Mouse (Mus musculus): ENCODE measurements at regions not wholly inside any gene's neighbourhood (a gene's known extent, or its start where the extent isn't known, plus 50 kb on each side); places are given as distances from the start of the nearest gene placed in this dataset.

DNA sequence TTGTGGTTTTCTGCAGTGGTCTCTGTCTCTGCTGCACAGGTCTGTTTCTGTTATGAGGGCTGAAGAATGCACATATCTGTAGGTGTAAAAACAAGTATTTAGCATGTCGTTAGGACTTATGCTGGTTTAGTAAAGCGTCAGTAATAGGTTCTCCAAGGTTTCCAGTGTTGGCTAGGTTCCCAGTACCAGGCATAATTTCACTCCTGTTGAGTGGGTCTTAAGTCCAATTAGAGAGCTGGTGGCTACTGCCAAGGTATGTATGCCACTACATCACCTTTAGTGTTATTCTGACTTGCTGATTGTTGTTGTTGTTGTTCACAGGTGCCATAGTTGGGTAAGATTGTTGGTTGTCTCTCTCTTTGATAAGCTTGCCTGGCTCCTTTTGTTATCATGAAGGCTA, 302.3 kb upstream of the Pard3b start:
- DNase-seq = no peak

DNA sequence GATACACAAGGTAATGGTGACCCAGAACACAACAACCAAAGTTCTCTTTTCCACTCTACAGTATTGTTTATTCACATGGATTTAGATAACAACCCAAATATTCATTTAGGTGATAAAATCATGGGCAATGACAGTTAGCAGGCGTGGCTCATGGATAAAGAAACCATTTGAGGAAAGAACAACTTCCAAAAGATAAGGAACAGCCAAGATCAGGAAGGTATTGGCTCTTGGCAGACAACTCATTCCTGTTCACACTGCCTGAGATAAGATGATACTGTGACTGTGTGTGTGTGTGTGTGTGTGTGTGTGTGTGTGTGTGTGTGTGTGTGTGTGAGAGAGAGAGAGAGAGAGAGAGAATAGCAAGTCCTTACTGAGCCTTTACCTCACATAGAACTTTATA, 285.7 kb upstream of the Pard3b start:
- DNase-seq = no peak

DNA sequence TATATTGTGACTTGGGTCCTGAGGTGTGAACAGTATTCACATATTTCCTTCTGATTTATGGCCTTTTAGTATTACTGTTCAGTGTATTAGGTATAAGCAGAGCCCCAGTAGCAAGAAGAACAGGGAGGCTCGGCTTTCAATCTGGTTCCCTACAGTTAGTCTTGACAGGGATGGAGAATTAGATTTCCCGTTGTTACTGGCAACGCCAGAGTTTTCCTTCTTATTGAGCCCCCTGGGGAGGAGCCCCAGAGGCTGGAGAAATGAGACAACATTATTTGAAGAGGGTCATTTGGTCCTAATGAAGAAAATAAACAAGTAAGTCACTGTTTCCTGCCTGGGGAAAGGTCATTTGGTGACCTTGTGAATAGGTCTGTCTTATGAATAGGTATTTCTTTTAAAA, 285.1 kb upstream of the Pard3b start:
- DNase-seq = no peak

DNA sequence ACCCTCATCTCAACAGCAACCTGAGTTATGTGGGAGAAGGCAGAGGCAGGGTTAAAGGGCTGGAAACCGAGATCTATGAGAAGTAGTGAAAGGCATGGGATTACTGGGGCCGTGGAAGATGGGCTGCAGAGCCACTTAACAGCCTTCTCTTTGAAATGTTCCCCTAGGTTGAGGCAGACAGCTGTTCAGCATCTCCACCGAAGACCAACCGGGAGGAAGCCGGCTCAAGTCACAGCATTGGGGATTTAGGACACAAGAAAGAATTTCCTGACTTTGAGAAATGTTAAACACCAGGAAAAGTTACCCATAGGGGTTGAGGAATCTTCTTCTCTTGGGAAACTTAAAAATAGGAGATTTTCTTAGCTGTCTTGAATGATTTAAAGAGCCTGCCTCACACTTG, 283.4 kb upstream of the Pard3b start:
- DNase-seq = no peak

DNA sequence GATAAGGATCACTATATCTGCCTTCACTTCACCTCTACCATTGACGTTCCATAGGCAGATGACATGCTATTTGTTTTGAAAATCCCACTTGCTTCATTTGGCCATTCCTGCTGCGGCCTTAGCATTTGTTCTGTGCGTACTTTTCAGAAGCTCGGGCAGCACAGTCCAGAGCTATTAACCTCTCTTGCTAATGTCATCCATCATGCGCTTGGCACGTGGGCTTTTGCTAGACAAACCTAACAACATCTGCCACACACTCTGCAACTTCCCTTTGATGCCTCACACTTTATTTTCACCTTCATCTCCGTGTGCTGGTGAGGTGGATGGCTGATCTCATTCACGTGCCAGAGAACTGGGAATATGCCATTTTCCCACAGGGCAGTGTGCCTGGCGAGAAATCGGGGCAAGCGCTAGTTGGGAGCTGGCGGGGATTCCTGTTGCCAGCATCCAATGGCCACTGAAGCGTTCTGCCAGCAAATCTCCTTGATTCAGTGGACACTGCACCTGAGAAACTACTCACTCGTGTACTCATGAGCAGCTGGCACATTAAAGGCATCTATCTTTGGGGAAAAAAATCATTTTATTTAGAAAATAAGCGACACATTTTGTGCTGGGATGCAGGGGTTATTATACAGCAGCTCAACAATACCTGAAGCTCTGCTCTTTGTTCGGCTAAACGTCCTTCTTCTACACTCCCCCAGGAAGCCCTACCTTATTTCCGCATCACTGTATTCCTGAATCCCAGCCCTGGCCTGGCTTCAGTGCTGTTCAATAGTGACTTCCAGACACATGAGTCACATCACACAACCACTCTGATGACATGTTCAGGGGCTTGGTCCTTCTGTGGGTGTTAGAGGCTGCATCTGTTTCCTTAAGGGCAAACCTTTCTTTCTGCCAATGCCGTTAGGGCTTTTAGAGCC, 279.4 kb upstream of the Pard3b start:
- DNase-seq = peak; percentile 85 to 86

DNA sequence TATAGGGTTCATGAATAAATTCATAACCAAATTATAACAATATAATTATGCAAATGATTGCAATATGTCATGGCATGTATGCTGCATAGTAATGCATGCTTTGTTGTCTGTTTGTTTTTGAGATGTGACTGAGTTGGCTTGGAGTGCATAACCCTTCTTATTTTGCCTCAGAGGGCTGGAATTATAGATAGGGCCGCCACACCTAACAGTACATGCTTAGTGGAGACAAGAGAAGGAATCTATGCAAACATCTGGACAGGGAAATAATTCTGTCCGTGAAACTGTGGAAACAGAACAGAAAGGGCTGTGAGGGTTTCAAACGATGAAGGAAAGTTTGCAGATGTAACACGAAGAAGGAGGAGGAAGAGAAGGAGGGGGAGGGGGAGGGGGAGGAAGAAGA, 266.0 kb upstream of the Pard3b start:
- no peak for DNase-seq

DNA sequence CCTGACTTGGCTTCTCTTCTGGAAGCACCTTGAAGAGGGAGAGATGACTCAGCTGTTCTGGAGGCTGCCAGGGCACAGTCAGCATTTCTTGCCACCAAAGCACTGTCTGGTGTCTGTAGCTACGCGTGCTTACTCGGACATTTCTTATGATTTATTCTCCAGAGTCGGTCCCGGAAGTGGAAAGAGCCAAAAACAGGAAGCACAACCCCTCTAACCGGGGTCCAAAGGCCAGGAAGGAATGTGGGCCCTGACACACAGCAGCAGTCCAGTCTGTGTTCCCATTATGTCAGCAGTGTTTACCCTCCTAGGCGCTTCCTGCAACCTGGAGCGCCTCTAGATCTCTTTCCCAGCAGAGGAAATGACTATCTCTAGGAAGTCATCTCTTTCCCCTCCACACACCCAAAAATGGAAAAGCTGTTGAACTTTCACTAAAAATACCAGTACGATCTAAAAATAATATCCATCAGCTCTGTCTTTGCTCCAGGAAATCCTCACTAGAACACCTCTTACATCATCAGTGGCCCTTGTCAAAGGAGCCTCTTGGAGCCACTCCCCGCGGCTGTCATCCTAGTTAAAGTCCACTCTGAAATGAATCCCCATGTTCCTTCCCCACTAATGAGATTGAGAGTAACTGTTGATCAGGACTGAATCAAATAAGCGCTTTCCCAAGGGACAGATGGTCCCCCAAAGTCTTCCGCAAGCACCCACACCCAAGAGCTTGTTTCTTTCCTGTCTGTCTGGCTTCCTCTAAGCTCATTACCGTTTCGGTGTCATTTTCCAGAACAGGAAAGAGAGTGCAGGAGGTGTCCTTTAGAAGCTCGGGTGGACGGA, 264.7 kb upstream of the Pard3b start:
- DNase-seq = peak in 1 of 2 experiments; percentile 19

DNA sequence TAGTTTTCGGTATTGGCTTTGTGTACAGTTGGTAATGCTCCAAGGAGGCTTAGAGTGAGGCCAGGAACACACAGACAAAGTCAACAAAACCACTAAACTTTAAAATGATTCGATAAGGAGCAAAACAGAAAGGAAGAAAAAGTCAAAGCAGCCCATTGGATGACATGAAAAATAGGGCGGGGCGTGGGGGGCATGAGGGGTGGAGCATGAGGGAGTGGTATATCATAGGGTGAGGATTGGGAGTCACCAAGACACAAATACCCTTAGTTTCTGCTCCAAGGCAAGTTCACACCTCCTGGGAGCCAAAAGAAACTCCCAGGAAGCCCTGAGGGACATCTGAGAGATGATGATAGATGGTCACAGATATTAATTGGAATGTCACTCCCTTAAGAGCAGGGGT, 262.2 kb upstream of the Pard3b start:
- no peak for DNase-seq

DNA sequence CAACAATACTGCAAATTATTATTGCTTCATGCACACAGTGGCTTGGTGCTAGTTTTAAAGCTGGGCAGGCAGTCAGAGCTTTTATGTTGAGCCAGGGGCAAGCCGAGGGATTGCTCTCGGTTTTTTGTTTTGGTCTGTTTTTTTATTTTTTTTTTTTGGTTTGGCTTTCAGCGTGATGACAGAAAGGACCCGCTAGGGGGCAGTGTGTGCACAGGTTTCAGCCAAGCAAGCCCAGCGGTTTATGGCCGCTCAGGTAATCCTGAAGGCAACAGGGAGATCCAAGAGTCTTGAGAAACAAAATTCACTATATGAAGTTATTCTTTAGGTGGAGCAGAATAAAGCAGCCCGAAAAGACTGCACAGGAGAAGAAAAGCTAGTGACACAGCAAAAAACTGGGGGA, 261.6 kb upstream of the Pard3b start:
- peak; percentile 76 to 85 for DNase-seq

DNA sequence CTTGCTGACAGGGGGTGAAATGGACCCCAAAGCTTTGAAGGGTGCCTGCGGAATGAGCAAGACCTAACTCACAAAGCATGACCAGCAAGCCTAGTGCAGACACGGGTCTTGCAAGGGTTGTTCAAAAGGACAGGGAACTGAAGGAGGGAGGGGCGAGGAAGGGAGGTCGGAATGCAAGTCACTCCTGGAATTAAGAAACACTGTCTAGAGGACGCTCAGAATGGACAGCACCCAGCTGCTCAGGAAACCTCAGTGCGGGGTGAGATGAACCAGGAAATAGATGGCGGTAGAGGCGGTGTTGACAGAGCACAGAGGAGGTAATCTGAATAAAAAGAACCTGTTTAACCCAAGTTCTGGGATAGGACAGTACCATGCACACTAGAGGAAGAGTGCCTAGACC, 260.4 kb upstream of the Pard3b start:
- no peak for DNase-seq

DNA sequence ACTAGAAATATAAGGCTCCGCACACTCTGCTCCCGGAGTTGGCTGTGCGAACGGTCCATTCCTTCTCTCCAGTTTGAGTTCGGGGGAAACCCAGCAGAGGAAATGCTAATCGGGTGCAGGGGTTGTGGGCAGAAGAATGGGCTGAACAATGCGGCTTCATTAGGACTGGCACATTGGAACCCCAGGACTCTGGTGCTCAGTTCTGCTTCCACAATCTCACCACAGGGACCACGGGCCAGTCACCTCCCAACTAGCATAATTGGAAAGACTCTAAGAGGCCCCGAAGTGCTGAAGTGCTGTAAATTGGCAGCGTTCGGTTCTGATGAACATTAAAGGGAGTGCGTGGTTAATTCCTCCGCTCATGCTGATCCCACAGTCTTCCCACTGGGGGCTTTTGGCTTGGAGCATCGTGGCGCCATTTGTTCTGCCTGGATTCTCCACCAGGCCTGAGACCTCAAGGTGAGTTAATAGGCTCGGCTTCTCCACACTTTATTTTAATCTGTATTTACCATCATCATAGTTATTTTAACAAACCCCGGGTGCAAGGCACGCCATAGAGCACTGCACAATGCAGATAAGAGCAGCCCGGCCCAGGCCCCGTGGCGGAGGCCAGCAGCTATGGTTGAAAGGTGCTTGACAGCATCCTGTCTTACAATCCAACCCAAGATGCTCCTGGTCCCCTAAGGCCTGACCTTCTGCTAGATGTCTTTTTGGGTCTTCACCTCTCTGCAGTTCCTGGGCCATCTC, 258.7 kb upstream of the Pard3b start:
- DNase-seq = no peak

DNA sequence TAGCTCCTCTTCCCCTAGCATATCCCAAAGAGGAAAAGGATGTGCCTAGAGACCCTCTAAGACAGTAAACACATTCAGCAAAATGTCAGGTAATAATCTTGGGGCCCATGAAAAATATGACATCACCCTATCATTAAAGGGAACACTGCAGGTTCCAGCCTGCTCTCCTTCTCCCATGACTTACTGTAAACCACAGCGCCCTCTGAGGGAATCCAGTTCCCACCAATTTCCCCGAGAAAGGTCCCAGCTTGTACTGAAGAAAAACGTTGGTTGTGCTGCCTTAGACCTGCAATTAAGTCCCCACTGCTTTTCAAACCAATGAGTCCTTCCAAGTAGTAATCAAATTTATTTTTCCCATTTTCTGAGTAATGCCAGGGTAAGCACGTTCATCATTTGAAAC, 251.0 kb upstream of the Pard3b start:
- DNase-seq = no peak

DNA sequence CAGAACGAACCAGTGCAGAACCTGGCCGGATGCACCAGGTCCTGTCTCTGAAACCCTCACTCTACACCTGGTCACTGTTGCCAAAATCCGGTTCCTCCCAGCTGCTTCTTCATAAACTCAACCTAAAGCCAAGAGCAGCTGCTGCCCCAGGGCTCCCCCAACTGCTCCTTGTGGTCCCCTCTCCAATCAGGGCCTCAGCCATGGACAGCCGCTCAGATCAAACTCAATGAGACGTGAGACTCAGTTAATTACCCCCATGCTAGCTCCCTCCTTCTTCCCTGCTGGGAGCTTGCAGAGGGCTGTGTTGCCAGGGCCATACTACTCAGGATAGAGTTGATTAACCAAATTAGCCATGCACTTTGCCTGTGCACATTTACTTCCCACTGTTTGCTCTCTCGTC, 240.8 kb upstream of the Pard3b start:
- no peak for DNase-seq

DNA sequence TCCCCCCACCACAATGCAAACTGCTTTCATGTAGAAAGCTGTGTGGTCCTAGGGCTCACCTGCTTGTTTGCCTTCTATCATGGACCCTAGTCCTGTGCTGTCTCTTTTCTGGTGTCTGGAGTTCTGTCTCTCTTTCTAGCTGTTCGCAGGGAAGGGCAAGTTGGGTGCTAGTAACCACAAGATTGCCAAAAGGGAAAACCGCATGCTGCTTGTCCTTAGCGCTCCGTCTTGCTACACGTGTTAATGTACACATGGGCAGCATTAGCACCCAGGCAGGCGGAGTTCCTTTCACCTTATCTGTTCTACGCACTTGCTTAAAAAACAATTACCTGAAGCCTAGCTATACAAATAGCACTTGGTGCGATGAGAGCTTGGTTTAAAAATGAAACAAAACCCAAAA, 236.3 kb upstream of the Pard3b start:
- DNase-seq = no peak

DNA sequence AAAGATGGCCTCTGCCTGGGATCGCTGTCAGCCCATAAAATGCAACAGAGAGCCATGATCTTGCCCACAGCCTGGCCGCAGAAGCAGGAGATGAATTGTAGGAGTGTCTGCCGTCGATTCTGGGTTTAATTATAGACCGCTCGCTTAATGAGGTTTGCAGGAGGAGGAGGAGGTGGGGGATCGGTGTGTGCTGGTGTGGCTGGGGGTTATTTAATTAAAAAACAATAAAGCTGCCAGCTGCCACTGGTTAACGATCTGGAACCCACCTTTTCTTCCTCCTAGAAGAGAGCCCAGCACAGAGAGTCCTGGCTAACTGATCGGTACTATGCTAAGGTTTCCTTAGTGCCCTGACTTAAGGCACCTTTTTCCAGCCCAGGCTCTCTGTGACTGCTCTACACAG, 231.4 kb upstream of the Pard3b start:
- no peak for DNase-seq

DNA sequence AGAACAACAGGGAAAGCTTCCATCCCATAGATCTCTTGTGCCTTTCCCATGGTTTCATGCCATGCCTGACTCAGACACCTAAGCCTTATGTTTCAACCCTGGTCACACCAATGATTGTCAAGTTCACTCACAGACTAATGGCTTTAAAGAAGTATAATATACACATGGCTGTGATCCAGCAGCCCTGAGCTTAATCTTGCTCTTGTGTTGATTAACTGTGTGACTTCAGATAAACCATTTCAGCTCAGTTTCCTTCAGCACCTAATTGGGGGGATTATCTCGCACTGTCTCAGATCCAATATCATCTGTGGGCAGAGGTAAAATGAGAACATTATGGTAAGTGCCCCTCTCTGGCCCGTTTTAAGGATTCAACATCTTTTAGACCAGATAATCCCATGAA, 223.9 kb upstream of the Pard3b start:
- no peak for DNase-seq

DNA sequence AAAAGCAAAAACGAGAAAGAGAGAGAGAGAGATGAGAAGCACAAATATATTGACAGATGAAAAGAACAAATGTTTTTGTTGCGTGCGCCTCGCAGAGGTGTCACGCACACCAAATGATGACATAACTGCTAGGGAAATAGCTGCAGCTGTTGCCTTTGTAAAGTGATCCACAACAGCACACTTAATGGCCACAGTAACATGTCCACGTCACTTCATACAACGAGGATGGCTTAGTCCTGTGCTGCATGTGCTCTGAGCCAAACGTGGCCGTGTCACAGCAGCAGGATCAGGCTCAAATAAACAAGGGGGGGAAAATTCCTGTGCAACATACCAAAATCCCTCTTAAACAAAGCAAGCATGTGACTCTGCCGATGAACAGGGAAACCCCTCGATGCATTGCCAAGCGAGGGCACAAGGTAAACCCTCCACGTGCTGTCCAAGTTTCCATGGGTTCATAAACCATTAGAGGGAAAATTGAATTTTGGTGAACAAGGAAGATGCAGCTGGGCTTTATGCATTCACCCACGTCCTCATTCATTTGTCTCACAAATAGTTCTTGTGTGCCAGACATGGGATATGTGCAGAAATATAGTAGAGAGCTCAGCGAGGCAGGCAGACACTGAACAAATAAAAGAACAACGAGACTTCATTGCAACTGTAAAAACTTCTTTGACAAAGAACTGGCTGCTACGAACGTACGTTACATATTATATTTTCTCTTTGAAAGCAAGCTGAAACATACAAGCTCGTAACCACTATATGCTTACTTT, 223.0 kb upstream of the Pard3b start:
- no peak for DNase-seq

DNA sequence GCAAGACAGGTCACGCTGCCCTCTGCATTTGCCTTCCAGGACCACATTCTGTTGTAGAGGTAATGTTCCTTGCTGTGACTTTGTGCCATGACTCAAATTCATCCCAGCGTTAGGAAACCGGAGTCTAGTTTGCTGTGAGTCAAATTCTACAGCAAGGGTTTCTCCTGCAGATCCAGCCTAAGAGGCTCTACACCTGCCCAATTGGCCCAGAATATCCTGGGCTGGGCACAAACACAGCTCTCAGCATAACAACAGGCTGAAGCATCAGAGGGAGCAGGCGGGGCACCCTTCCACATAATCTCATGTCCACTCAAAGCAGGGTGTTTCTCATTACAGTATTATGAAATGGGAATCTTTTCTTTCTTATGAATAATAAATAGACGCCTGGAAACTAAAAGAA, 220.2 kb upstream of the Pard3b start:
- peak in 1 of 2 experiments; percentile 5 for DNase-seq

DNA sequence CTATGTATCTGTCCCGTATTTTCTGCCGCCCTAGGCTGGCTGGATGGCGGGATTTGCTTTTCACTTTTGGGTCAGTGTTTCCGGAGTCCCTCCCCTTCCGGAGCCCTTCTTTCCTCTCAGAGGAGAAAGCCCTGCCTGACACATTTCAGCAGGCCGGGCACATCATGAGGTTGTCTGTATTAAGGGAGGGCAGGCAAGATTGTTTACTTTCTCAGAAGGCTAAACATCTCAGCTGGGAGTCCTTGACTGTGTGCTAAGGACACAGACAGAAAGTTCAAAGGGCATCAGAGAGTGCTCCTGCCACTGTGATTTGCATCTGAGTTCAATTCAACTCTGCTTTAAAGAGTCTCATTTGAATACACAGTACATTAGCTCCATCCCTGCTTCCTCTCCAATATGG, 218.8 kb upstream of the Pard3b start:
- DNase-seq = no peak

DNA sequence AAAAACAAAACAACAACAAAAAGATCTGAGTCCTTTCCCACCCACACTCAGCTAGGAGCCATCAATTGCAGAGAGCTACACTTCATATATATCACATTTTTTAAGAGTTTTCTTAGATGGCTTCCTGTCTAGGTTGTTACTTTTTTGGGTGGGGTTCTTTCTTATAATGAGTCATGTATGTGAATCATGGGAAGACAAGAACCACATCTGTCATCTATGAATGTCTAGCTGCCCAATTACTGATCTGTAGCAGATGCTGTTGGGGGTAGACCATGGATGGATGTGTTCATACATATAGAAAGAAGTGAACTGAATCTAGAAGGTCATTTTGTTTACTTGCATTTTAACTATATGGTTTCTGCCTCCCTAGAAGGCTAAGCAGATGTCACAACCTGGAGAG, 215.4 kb upstream of the Pard3b start:
- DNase-seq = no peak

DNA sequence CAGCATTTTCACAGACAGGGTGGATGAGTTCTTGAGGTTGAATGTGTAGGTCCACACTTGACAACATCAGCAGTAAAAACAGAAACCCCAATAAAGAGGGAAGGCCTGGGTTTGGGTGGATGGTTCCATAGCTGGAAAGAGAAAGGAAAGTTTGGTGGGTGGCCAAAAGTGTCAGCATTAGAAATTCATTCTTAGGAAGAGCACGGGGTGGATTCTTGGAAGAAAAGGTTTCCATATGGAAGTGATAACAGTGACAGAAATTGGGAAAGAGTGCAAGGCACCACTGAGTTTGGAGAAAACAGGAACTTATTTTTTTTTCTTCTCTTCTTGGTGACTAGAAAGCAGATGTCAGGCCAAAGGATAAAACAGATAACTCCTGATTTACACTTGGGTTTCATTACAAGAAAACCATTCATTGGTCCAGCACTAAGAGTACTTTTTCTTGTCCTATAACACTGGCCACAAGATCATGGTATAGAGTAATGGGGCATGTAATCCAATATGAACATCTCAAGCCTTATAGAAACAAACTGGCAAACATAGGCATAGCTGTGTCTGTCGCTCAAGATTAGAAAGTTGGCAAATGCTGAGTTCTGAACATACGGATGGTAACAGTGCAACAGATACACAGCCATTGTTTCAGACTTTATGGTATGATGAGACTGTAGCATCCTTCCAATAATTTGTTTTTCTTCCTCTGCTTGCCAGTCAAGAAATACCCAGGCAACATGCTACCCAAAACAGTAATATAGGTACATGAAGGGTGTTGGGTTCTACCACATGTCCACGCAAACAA, 209.7 kb upstream of the Pard3b start:
- DNase-seq = no peak

DNA sequence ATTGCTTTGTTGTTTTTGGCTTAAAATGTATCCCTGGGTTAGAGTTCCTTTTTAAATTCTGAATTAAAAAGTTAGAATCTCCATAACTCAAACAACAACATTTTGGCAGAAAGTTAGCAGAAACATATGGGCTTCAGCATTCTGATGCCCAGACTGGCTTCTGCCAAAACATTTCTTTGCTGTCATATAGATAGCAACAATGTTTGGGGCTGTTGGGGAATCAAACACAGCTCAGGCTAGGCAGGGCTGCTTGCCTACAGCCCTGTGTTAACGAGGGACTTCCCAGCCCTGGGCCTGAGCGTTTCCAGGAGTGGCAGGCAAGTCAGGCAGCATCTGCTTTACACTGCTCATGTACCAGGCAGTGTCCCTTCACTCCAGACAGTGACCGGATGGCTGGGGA, 201.0 kb upstream of the Pard3b start:
- no peak for DNase-seq
